Mouse (Mus musculus) duodenum, adult 2 months (tissue): ENCODE results near the gene Tfap2d. TPM values are rescaled to one million over a fixed set of nuclear protein-coding genes. Genes with fewer than 3 reads are reported as not detected.

Experiments
- polyA plus RNA-seq: library from polyadenylated mRNA; depleted of rRNA; stranded (reverse); fragments of >200 nt; gene quantifications from 2 replicates; pipeline ENCODE4 v1.2.3, GENCODE M21; 2012; ENCODE audit warnings: low replicate concordance; rRNA removed

Gene Tfap2d
- polyA plus RNA-seq = not detected in 2 replicates

GRCm38 (mm10) chr1:19102631-19103030 is at the start of gene Tfap2d:
Gene Tfap2d (plus strand): TSS chr1:19103022.

GRCm38 (mm10) chr1:19208641-19209358 is 106.0 kb downstream of the Tfap2d start, which contains the start of gene Tfap2b:
Gene Tfap2b (plus strand): TSS chr1:19208914.

Other genes starting within 250 kb of the Tfap2d start
- not detected in 2 replicates for gene Tfap2b, start 105.9 kb downstream of the Tfap2d start, polyA plus RNA-seq